Mouse (Mus musculus) liver, embryonic 16.5 days (tissue): ENCODE measurements around the gene Gprin3. TPM values are rescaled to one million over a fixed set of nuclear protein-coding genes. Genes with fewer than 3 reads are reported as not detected.

Experiments used
- ATAC-seq: fragments of 200-750 bp; cut with Nextera tagmentation; 2 replicates; pipeline ENCODE4 v1.8.0; 2017; ENCODE audit warnings: low read depth, mild to moderate bottlenecking, moderate number of reproducible peaks, moderate library complexity
- H3K27ac ChIP-seq: fragments of 300-500 bp; sonication (generic); 2 replicates; pipeline ENCODE4 v1.5.1; 2014; ENCODE audit warnings: mild to moderate bottlenecking, low read length
- H3K27me3 ChIP-seq: fragments of 300-500 bp; sonication (generic); 2 replicates; pipeline ENCODE4 v1.6.1; 2014; ENCODE audit warnings: low read depth, low read length, mixed read lengths; ENCODE audit not compliant: control insufficient read depth, insufficient read depth
- H3K36me3 ChIP-seq: fragments of 300-500 bp; sonication (generic); 2 replicates; pipeline ENCODE4 v1.6.1; 2014; ENCODE audit warnings: mild to moderate bottlenecking; ENCODE audit not compliant: control insufficient read depth, insufficient read depth
- H3K4me1 ChIP-seq: fragments of 300-500 bp; sonication (generic); 2 replicates; pipeline ENCODE4 v1.6.1; 2014; ENCODE audit warnings: low read depth, low read length, mixed read lengths; ENCODE audit not compliant: control insufficient read depth
- H3K4me2 ChIP-seq: fragments of 300-500 bp; sonication (generic); 2 replicates; pipeline ENCODE4 v1.6.1; 2014; ENCODE audit warnings: low read depth, low read length, mixed read lengths
- H3K4me3 ChIP-seq: fragments of 300-500 bp; sonication (generic); 2 replicates; pipeline ENCODE4 v1.5.1; 2014; ENCODE audit warnings: low read depth, mild to moderate bottlenecking, low read length
- H3K9ac ChIP-seq: fragments of 300-500 bp; sonication (generic); 2 replicates; pipeline ENCODE4 v1.6.1; 2014; ENCODE audit warnings: low read depth, low read length
- H3K9me3 ChIP-seq: fragments of 300-500 bp; sonication (generic); replicated peaks from 2 replicates; pipeline ENCODE4 v1.6.1; 2016; ENCODE audit warnings: low read length; ENCODE audit not compliant: control insufficient read depth
- WGBS: fragments of 180-500 bp; shearing (Covaris S2); extraction: QIAGEN DNeasy Blood & Tissue Kit; methylation state at CpG from one replicate; pipeline ENCODE4 v1.1.7; 2014; ENCODE audit not compliant: insufficient replicate concordance; 5-methylcytosine and 5-hydroxymethylcytosine counted together
- polyA plus RNA-seq: library from polyadenylated mRNA; unstranded; fragments of >200 nt; fragmentation: Nextera tagmentation; extraction: Ambion mirVana; gene quantifications from 2 replicates; pipeline ENCODE4 v1.2.1, GENCODE M21; 2015

Gprin3 gene
- 0.23 and 0.37 TPM in 2 replicates for polyA plus RNA-seq

GRCm38 (mm10) chr6:59425824-59426533, at the start of gene Gprin3:
Gene Gprin3, minus strand, starts transcription at chr6:59426294.
- peak within 1 kb of the TSS; percentile 62 for H3K4me2 ChIP-seq
- H3K27ac ChIP-seq: no peak within 1 kb of the TSS
- H3K9me3 ChIP-seq: no peaks in the 10 kb centered on the region
- H3K9ac ChIP-seq: peak within 1 kb of the TSS; percentile 52
- H3K36me3 ChIP-seq: no peaks in the 10 kb centered on the region
- peak within 1 kb of the TSS; percentile 51 for H3K4me3 ChIP-seq
- WGBS: 5% methylated on average over 34 of the region's 34 CpGs
- H3K27me3 ChIP-seq: no peaks in the 10 kb centered on the region
- ATAC-seq: peak; percentile 80
- H3K4me1 ChIP-seq: no peaks in the 10 kb centered on the region; the same call in 1 of the 2 replicates

GRCm38 (mm10) chr6:59458861-59459260, 32.8 kb upstream of the Gprin3 start:
- Histone ChIP-seq H3K4me2 (no peak overlapping the region), H3K36me3 (no peaks in the 10 kb centered on the region), H3K4me3 (no peak overlapping the region), H3K27ac (no peak overlapping the region), H3K4me1 (no peaks in the 10 kb centered on the region), H3K9me3 (no peaks in the 10 kb centered on the region), H3K9ac (no peak overlapping the region), H3K27me3 (no peaks in the 10 kb centered on the region)
- no peak for ATAC-seq

- Histone ChIP-seq H3K9me3 (no peaks in the 10 kb centered on the region), H3K36me3 (no peaks in the 10 kb centered on the region), H3K4me1 (no peaks in the 10 kb centered on the region), H3K27me3 (no peaks in the 10 kb centered on the region), H3K4me3 (no peak overlapping the region), H3K4me2 (no peak overlapping the region), H3K9ac (no peak overlapping the region), H3K27ac (no peak overlapping the region)
- no peak for ATAC-seq
- WGBS: 52% methylated on average over 1 of the region's 1 CpGs
Observed at GRCm38 (mm10) chr6:59456116-59456515, 30.0 kb upstream of the Gprin3 start.

- no peak overlapping the region for H3K27ac ChIP-seq
- no peaks in the 10 kb centered on the region for H3K36me3 ChIP-seq
- no peaks in the 10 kb centered on the region for H3K27me3 ChIP-seq
- ATAC-seq: no peak
- no peak overlapping the region for H3K4me3 ChIP-seq
- H3K4me1 ChIP-seq: no peaks in the 10 kb centered on the region
- H3K9ac ChIP-seq: no peak overlapping the region
- 54% methylated on average over 3 of the region's 3 CpGs for WGBS
- H3K9me3 ChIP-seq: no peaks in the 10 kb centered on the region
- no peak overlapping the region for H3K4me2 ChIP-seq
Observed at GRCm38 (mm10) chr6:59451348-59451747, 25.3 kb upstream of the Gprin3 start.

- Histone ChIP-seq H3K27ac (no peak overlapping the region), H3K9ac (no peak overlapping the region), H3K36me3 (no peaks in the 10 kb centered on the region), H3K4me2 (no peak overlapping the region), H3K4me1 (no peaks in the 10 kb centered on the region), H3K27me3 (no peaks in the 10 kb centered on the region), H3K9me3 (no peaks in the 10 kb centered on the region), H3K4me3 (no peak overlapping the region)
- no peak for ATAC-seq
- 44% methylated on average over 3 of the region's 3 CpGs for WGBS
Observed at GRCm38 (mm10) chr6:59445101-59445503, 19.0 kb upstream of the Gprin3 start.

DNA sequence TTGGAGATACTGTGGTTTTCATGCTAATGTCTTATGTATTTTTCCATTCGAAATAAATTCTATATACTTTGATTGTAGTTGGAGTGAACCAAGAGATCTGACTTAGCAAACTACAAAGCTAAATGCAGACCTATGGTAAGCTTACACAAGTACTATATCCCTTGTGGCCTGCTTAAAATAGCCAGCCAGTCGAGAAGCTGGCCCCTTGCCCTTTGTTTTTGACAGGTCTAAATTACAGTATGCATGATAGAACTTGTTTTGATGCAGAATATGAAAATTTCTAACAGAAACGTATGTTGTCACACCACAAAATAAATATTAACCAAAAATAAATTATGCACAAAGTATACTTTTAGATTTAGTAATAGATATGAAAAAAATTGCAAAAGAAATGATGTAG, 9.8 kb upstream of the Gprin3 start:
- Histone ChIP-seq H3K27me3 (no peaks in the 10 kb centered on the region), H3K9ac (no peak overlapping the region), H3K4me1 (no peaks in the 10 kb centered on the region), H3K4me2 (no peak overlapping the region), H3K4me3 (no peak overlapping the region), H3K9me3 (no peaks in the 10 kb centered on the region), H3K27ac (no peak overlapping the region), H3K36me3 (no peaks in the 10 kb centered on the region)
- WGBS: 33% methylated on average over 3 of the region's 3 CpGs
- no peak for ATAC-seq

- no peak overlapping the region for H3K9ac ChIP-seq
- H3K27ac ChIP-seq: no peak overlapping the region
- WGBS: 27% methylated on average over 1 of the region's 1 CpGs
- H3K4me3 ChIP-seq: no peak overlapping the region
- ATAC-seq: no peak
- H3K4me2 ChIP-seq: no peak overlapping the region
- no peaks in the 10 kb centered on the region for H3K4me1 ChIP-seq
- no peaks in the 10 kb centered on the region for H3K27me3 ChIP-seq
- H3K36me3 ChIP-seq: no peaks in the 10 kb centered on the region
- no peaks in the 10 kb centered on the region for H3K9me3 ChIP-seq
Observed at GRCm38 (mm10) chr6:59433116-59433515, 7.0 kb upstream of the Gprin3 start.

GRCm38 (mm10) chr6:59426534-59426885, 416 bp upstream of the Gprin3 start:
- peak overlapping the region; percentile 52; the same call in 1 of the 2 replicates for H3K9ac ChIP-seq
- WGBS: 32% methylated on average over 3 of the region's 3 CpGs
- peak; percentile 30; the same call in 1 of the 2 replicates for ATAC-seq

GRCm38 (mm10) chr6:59424871-59425740, 988 bp downstream of the Gprin3 start:
- no peaks in the 10 kb centered on the region for H3K36me3 ChIP-seq
- H3K4me2 ChIP-seq: no peak overlapping the region
- H3K4me1 ChIP-seq: no peaks in the 10 kb centered on the region; the same call in 1 of the 2 replicates
- WGBS: 46% methylated on average over 10 of the region's 10 CpGs
- H3K27me3 ChIP-seq: no peaks in the 10 kb centered on the region
- ATAC-seq: no peak
- no peak overlapping the region for H3K27ac ChIP-seq
- no peak overlapping the region for H3K9ac ChIP-seq
- no peak overlapping the region for H3K4me3 ChIP-seq
- no peaks in the 10 kb centered on the region for H3K9me3 ChIP-seq

More at GRCm38 (mm10) chr6:59426534-59426885, 416 bp upstream of the Gprin3 start:
- no peaks in the 10 kb centered on the region for H3K9me3 ChIP-seq
- H3K27me3 ChIP-seq: no peaks in the 10 kb centered on the region
- H3K4me3 ChIP-seq: peak overlapping the region; percentile 51
- H3K4me1 ChIP-seq: no peaks in the 10 kb centered on the region; the same call in 1 of the 2 replicates
- peak overlapping the region; percentile 62 for H3K4me2 ChIP-seq
- no peaks in the 10 kb centered on the region for H3K36me3 ChIP-seq
- no peak overlapping the region for H3K27ac ChIP-seq
